ENCODE assay signal across 35 mouse cellular contexts in genomic region chr4:87380716-87381115, GRCm38 (mm10).
"Had no signal": no experiment of that assay in that cellular context is flagged by ENCODE, and none has a peak within 500 bp of the region (broad histone marks: within the 10 kb centered on the region; RNA-seq: fewer than 3 reads in every experiment).

No protein-coding gene starts in this region.

- H3K9ac ChIP-seq: heart, embryonic 12.5 days; heart, embryonic 13.5 days; heart, embryonic 15.5 days; hindbrain, embryonic 12.5 days; hindbrain, embryonic 13.5 days; hindbrain, embryonic 14.5 days; hindbrain, embryonic 15.5 days; intestine, embryonic 15.5 days; kidney, embryonic 15.5 days had no signal

- H3K4me3 ChIP-seq: heart, embryonic 12.5 days; heart, embryonic 13.5 days; heart, embryonic 15.5 days; hindbrain, embryonic 10.5 days; hindbrain, embryonic 12.5 days; hindbrain, embryonic 13.5 days; hindbrain, embryonic 15.5 days; intestine, embryonic 15.5 days; kidney, embryonic 15.5 days; layer of hippocampus, adult 2 months; left cerebral cortex, adult 2 months had no signal

- H3K27me3 ChIP-seq: heart, embryonic 12.5 days; heart, embryonic 13.5 days; heart, embryonic 15.5 days; hindbrain, embryonic 13.5 days; hindbrain, embryonic 15.5 days; intestine, embryonic 15.5 days had no signal

- DNase-seq: heart, postnatal 10 days; heart, postnatal 14 days; heart, postnatal 36 days; heart, postnatal 4 days; kidney, adult 11 months; kidney, adult 18-20 months; kidney, adult 2 months; kidney, adult 8-10 months; kidney, adult 9 months; kidney, postnatal 10 days; kidney, postnatal 14 days; kidney, postnatal 25 days; kidney, postnatal 36 days; kidney, postnatal 4 days; layer of hippocampus, adult 9-11 months; layer of hippocampus, postnatal 36 days had no signal

- ATAC-seq: hindbrain, embryonic 16.5 days; hindbrain, postnatal 0 days; inflammation-experienced regulatory T-cells, adult 6 months; intestine, embryonic 15.5 days; intestine, embryonic 16.5 days; intestine, postnatal 0 days had no signal

- H3K9me3 ChIP-seq: heart, embryonic 12.5 days; heart, embryonic 13.5 days; heart, embryonic 15.5 days; hindbrain, embryonic 10.5 days; hindbrain, embryonic 12.5 days; hindbrain, embryonic 13.5 days; hindbrain, embryonic 15.5 days; intestine, embryonic 15.5 days; kidney, embryonic 15.5 days had no signal

- H3K27ac ChIP-seq: heart, embryonic 13.5 days; heart, embryonic 15.5 days; hindbrain, embryonic 10.5 days; hindbrain, embryonic 12.5 days; hindbrain, embryonic 13.5 days; hindbrain, embryonic 14.5 days; hindbrain, embryonic 15.5 days; hindbrain, postnatal 0 days; intestine, embryonic 15.5 days; kidney, embryonic 15.5 days; kidney, postnatal 0 days; layer of hippocampus, adult 2 months; left cerebral cortex, adult 2 months had no signal

- H3K4me1 ChIP-seq: heart, embryonic 12.5 days; heart, embryonic 13.5 days; heart, embryonic 15.5 days; intestine, embryonic 15.5 days had no signal

- H3K36me3 ChIP-seq: heart, embryonic 12.5 days; heart, embryonic 13.5 days; heart, embryonic 15.5 days; hindbrain, embryonic 10.5 days; hindbrain, embryonic 12.5 days; hindbrain, embryonic 13.5 days; hindbrain, embryonic 15.5 days; intestine, embryonic 15.5 days; kidney, embryonic 15.5 days had no signal

- H3K4me2 ChIP-seq: heart, embryonic 11.5 days; heart, embryonic 12.5 days; heart, embryonic 13.5 days; heart, embryonic 15.5 days; hindbrain, embryonic 12.5 days; hindbrain, embryonic 13.5 days; hindbrain, embryonic 14.5 days; hindbrain, embryonic 15.5 days; intestine, embryonic 15.5 days; kidney, embryonic 15.5 days had no signal
